Comparison of ENCODE assay signal across 7 mouse cellular contexts in genomic region chr6:142506338-142507032, GRCm38 (mm10). TPM values are rescaled to one million over a fixed set of nuclear protein-coding genes. Genes with fewer than 3 reads are reported as not detected.
DNase-seq lines count a peak whose midpoint lies in the region; ATAC-seq and TF ChIP-seq lines count a peak whose summit lies in the region.

No protein-coding gene starts in this region.

- H3K4me1 ChIP-seq in kidney, postnatal 0 days (replicated peaks; ENCODE audit: insufficient read depth, low read length), result peaks cover 14% of the 10 kb centered on the region
- peaks cover 8% of the 10 kb centered on the region for H3K4me1 ChIP-seq in cortical plate, adult 2 months (ENCODE audit: control insufficient read depth, insufficient read depth, low read length)
- H3K4me1 ChIP-seq in hindbrain, embryonic 11.5 days (replicated peaks; ENCODE audit: control insufficient read depth, insufficient read depth, low read length), result 0 out of 2 replicates have a peak, but pooled peaks cover 3% of the 10 kb centered on the region
- peaks cover 26% of the 10 kb centered on the region for H3K4me1 ChIP-seq in midbrain, embryonic 15.5 days

- 5% methylated on average over 10 of the region's 10 CpGs for WGBS in kidney, postnatal 0 days
- 7% methylated on average over 10 of the region's 10 CpGs for WGBS in hindbrain, embryonic 11.5 days
- WGBS in midbrain, embryonic 15.5 days, result 7% methylated on average over 10 of the region's 10 CpGs

- TF ChIP-seq POLR2A in cortical plate, adult 2 months (IDR thresholded peaks at IDR 0.05; ENCODE audit: extremely low read depth, insufficient read depth, low read length), result no peak

- peak overlapping the region; percentile 74 for H3K9ac ChIP-seq in kidney, postnatal 0 days (ENCODE audit: low read depth, low read length)
- H3K9ac ChIP-seq in hindbrain, embryonic 11.5 days (ENCODE audit: low read depth, low read length), result peak overlapping the region; percentile 59
- H3K9ac ChIP-seq in midbrain, embryonic 15.5 days, result peak overlapping the region; percentile 79

- no peaks in the 10 kb centered on the region for H3K27me3 ChIP-seq in kidney, postnatal 0 days (ENCODE audit: insufficient read depth, low read length)
- peaks cover 4% of the 10 kb centered on the region; the same call in 1 of the 2 replicates for H3K27me3 ChIP-seq in hindbrain, embryonic 11.5 days (ENCODE audit: control insufficient read depth, insufficient read depth, low read length)
- H3K27me3 ChIP-seq in midbrain, embryonic 15.5 days (replicated peaks), result peaks cover 14% of the 10 kb centered on the region

- no peak for TF ChIP-seq CTCF in kidney, postnatal 0 days (IDR thresholded peaks at IDR 0.05; ENCODE audit: low read depth)
- TF ChIP-seq CTCF in cortical plate, adult 2 months (IDR thresholded peaks at IDR 0.05; ENCODE audit: extremely low read depth, insufficient read depth, low read length), result no peak

- H3K4me2 ChIP-seq in kidney, postnatal 0 days (ENCODE audit: low read length), result peak overlapping the region; percentile 87
- peak overlapping the region; percentile 57 for H3K4me2 ChIP-seq in hindbrain, embryonic 11.5 days (replicated peaks; ENCODE audit: low read depth, low read length)
- peak overlapping the region; percentile 84 for H3K4me2 ChIP-seq in midbrain, embryonic 15.5 days

- 0 out of 2 replicates have a peak, but pooled peaks cover 7% of the 10 kb centered on the region for H3K36me3 ChIP-seq in kidney, postnatal 0 days (ENCODE audit: insufficient read depth, low read length)
- H3K36me3 ChIP-seq in hindbrain, embryonic 11.5 days (ENCODE audit: control insufficient read depth, insufficient read depth, low read length), result no peaks in the 10 kb centered on the region
- no peaks in the 10 kb centered on the region for H3K36me3 ChIP-seq in midbrain, embryonic 15.5 days (replicated peaks)

- no peak for ATAC-seq in kidney, postnatal 0 days (replicated peaks; ENCODE audit: low FRiP score, low read depth)
- ATAC-seq in hindbrain, embryonic 11.5 days (ENCODE audit: low FRiP score), result no peak
- ATAC-seq in midbrain, embryonic 15.5 days (replicated peaks), result no peak

- DNase-seq in kidney, postnatal 0 days (ENCODE audit: low spot score), result peak; percentile 54
- DNase-seq in kidney, postnatal 4 days, result no peak
- peak; percentile 23 for DNase-seq in hindbrain, embryonic 11.5 days (ENCODE audit: low spot score)
- no peak for DNase-seq in urinary bladder, adult 18-20 months (ENCODE audit: low spot score in 2 of 2)
- DNase-seq in adrenal gland, postnatal 4 days (ENCODE audit: low spot score in 2 of 2), result no peak

- H3K27ac ChIP-seq in kidney, postnatal 0 days, result peak overlapping the region; percentile 81
- H3K27ac ChIP-seq in cortical plate, adult 2 months (ENCODE audit: insufficient read depth, low read length), result peak overlapping the region; percentile 76
- H3K27ac ChIP-seq in hindbrain, embryonic 11.5 days (ENCODE audit: low read depth, low read length), result no peak overlapping the region
- H3K27ac ChIP-seq in midbrain, embryonic 15.5 days, result no peak overlapping the region

- H3K4me3 ChIP-seq in kidney, postnatal 0 days (replicated peaks; ENCODE audit: low read depth, low read length), result peak overlapping the region; percentile 52
- peak overlapping the region; percentile 95 for H3K4me3 ChIP-seq in cortical plate, adult 2 months (ENCODE audit: insufficient read depth, low read length)
- peak overlapping the region; percentile 54 for H3K4me3 ChIP-seq in hindbrain, embryonic 11.5 days (ENCODE audit: low read depth, low read length)
- H3K4me3 ChIP-seq in midbrain, embryonic 15.5 days, result peak overlapping the region; percentile 57

- H3K9me3 ChIP-seq in kidney, postnatal 0 days (replicated peaks; ENCODE audit: low read length), result no peaks in the 10 kb centered on the region
- no peaks in the 10 kb centered on the region for H3K9me3 ChIP-seq in hindbrain, embryonic 11.5 days (ENCODE audit: control insufficient read depth, low read length)
- H3K9me3 ChIP-seq in midbrain, embryonic 15.5 days, result no peaks in the 10 kb centered on the region

RNA-seq across cellular contexts. Expression of gene Ldhb, which starts 1.3 kb away (rescaled TPM):
- polyA plus RNA-seq in kidney, postnatal 0 days (2015; fragmentation: Nextera tagmentation; extraction: Ambion mirVana), result 1,564 and 1,601 TPM in 2 replicates
- 1,109 and 1,198 TPM in 2 replicates for polyA plus RNA-seq in cortical plate, adult 2 months (2012; rRNA removed)
- 388 and 406 TPM in 2 replicates for polyA plus RNA-seq in hindbrain, embryonic 11.5 days (2014; fragmentation: Nextera tagmentation; extraction: Ambion mirVana)
- polyA plus RNA-seq in midbrain, embryonic 15.5 days (2015; fragmentation: Nextera tagmentation; extraction: Ambion mirVana), result 450 and 468 TPM in 2 replicates
- 100 to 1,000 TPM; 148 to 257 TPM for total RNA-seq in adrenal gland, postnatal 4 days (2021)

RNA-seq across cellular contexts. Expression of gene Gys2, which starts 33.6 kb away (rescaled TPM):
- not detected in 2 replicates for polyA plus RNA-seq in kidney, postnatal 0 days (2015; fragmentation: Nextera tagmentation; extraction: Ambion mirVana)
- polyA plus RNA-seq in cortical plate, adult 2 months (2012; rRNA removed), result 0.13 TPM in 1 of 2 replicates, not detected in the other
- polyA plus RNA-seq in hindbrain, embryonic 11.5 days (2014; fragmentation: Nextera tagmentation; extraction: Ambion mirVana), result 0.46 TPM in 1 of 2 replicates, not detected in the other
- polyA plus RNA-seq in midbrain, embryonic 15.5 days (2015; fragmentation: Nextera tagmentation; extraction: Ambion mirVana), result 0.06 and 0.12 TPM in 2 replicates
- 10 to 100 TPM in 1 of 2 experiments, under 1 TPM in 1; 0.50 to 13.2 TPM for total RNA-seq in adrenal gland, postnatal 4 days (2021)

Comparison
In these comparisons a context has a peak if more than half of its experiments do, and no peak if none do; other contexts are left out.
1. DNase-seq: peak in kidney, postnatal 0 days (single experiment) and hindbrain, embryonic 11.5 days (single experiment); none in kidney, postnatal 4 days (0 of 2), urinary bladder, adult 18-20 months (0 of 2) and adrenal gland, postnatal 4 days (0 of 2).
2. H3K27ac ChIP-seq: peak in kidney, postnatal 0 days (single experiment) and cortical plate, adult 2 months (single experiment); none in hindbrain, embryonic 11.5 days (single experiment) and midbrain, embryonic 15.5 days (single experiment).
3. Peak in every context shown above with its lines, with median percentiles within 50 percentile points of each other: H3K4me2 ChIP-seq, H3K4me3 ChIP-seq and H3K9ac ChIP-seq.